Mouse (Mus musculus) midbrain, embryonic 16.5 days (tissue): ENCODE data around the gene Ciz1. TPM values are rescaled to one million over a fixed set of nuclear protein-coding genes. Genes with fewer than 3 reads are reported as not detected.

Source experiments
- ATAC-seq: fragments of 200-750 bp; cut with Nextera tagmentation; 2 replicates; pipeline ENCODE4 v1.8.0; 2017; ENCODE audit warnings: moderate TSS enrichment
- H3K27ac ChIP-seq: fragments of 300-500 bp; sonication (generic); 2 replicates; pipeline ENCODE4 v1.5.1; 2014; ENCODE audit warnings: mild to moderate bottlenecking, low read length, mixed read lengths
- H3K27me3 ChIP-seq: fragments of 300-500 bp; sonication (generic); 2 replicates; pipeline ENCODE4 v1.6.1; 2014; ENCODE audit warnings: low read depth, low read length, mixed read lengths; ENCODE audit not compliant: control insufficient read depth, insufficient read depth
- H3K36me3 ChIP-seq: fragments of 300-500 bp; sonication (generic); 2 replicates; pipeline ENCODE4 v1.6.1; 2014; ENCODE audit warnings: mild to moderate bottlenecking, low read length, moderate library complexity, mixed read lengths; ENCODE audit not compliant: control insufficient read depth, insufficient read depth
- H3K4me1 ChIP-seq: fragments of 300-500 bp; sonication (generic); 2 replicates; pipeline ENCODE4 v1.6.1; 2014; ENCODE audit warnings: mild to moderate bottlenecking, low read length, mixed read lengths; ENCODE audit not compliant: control insufficient read depth, insufficient read depth
- H3K4me2 ChIP-seq: fragments of 300-500 bp; sonication (generic); 2 replicates; pipeline ENCODE4 v1.6.1; 2014; ENCODE audit warnings: mild to moderate bottlenecking, low read length, mixed read lengths
- H3K4me3 ChIP-seq: fragments of 300-500 bp; sonication (generic); 2 replicates; pipeline ENCODE4 v1.5.1; 2014; ENCODE audit warnings: low read depth, mild to moderate bottlenecking, low read length, moderate library complexity, mixed read lengths
- H3K9ac ChIP-seq: fragments of 300-500 bp; sonication (generic); 2 replicates; pipeline ENCODE4 v1.6.1; 2014; ENCODE audit warnings: low read depth, low read length, mixed read lengths
- H3K9me3 ChIP-seq: fragments of 300-500 bp; sonication (generic); replicated peaks from 2 replicates; pipeline ENCODE4 v1.6.1; 2014; ENCODE audit warnings: mild to moderate bottlenecking, low read length, mixed read lengths; ENCODE audit not compliant: control insufficient read depth, poor library complexity, severe bottlenecking
- WGBS: fragments of 180-500 bp; shearing (Covaris S2); extraction: QIAGEN DNeasy Blood & Tissue Kit; methylation state at CpG from one replicate; pipeline ENCODE4 v1.1.7; 2014; 5-methylcytosine and 5-hydroxymethylcytosine counted together
- polyA plus RNA-seq: library from polyadenylated mRNA; unstranded; fragments of >200 nt; fragmentation: Nextera tagmentation; extraction: Ambion mirVana; gene quantifications from 2 replicates; pipeline ENCODE4 v1.2.1, GENCODE M21; 2015

Gene Ciz1
- 56.3 and 58.7 TPM in 2 replicates for polyA plus RNA-seq

GRCm38 (mm10) chr2:32352151-32353006, at the start of gene Ciz1:
TSS of gene Ciz1 (plus strand) at chr2:32352327.
- Histone ChIP-seq H3K27me3 (no peaks in the 10 kb centered on the region), H3K27ac (peak within 1 kb of the TSS; percentile 98), H3K4me1 (peaks cover 24% of the 10 kb centered on the region), H3K9ac (peak within 1 kb of the TSS; percentile 92), H3K4me3 (peak within 1 kb of the TSS; percentile 78), H3K9me3 (no peaks in the 10 kb centered on the region), H3K4me2 (peak within 1 kb of the TSS; percentile 69), H3K36me3 (no peaks in the 10 kb centered on the region)
- ATAC-seq, result peak; percentile 73
- WGBS, result under 1% methylated on average over 42 of the region's 52 CpGs

- Histone ChIP-seq H3K36me3 (peaks cover 50% of the 10 kb centered on the region), H3K9ac (no peak overlapping the region), H3K4me2 (no peak overlapping the region), H3K27me3 (no peaks in the 10 kb centered on the region), H3K9me3 (no peaks in the 10 kb centered on the region), H3K4me1 (no peaks in the 10 kb centered on the region), H3K4me3 (no peak overlapping the region), H3K27ac (no peak overlapping the region)
- WGBS, result 94% methylated on average over 9 of the region's 10 CpGs
- no peak for ATAC-seq
Measured at GRCm38 (mm10) chr2:32302952-32303351, 49.2 kb upstream of the Ciz1 start.

- peaks cover 49% of the 10 kb centered on the region for H3K36me3 ChIP-seq
- WGBS, result 51% methylated on average over 8 of the region's 8 CpGs
- H3K9me3 ChIP-seq, result no peaks in the 10 kb centered on the region
- H3K27me3 ChIP-seq, result no peaks in the 10 kb centered on the region
- no peak overlapping the region for H3K4me3 ChIP-seq
- H3K4me1 ChIP-seq, result no peaks in the 10 kb centered on the region
- H3K4me2 ChIP-seq, result no peak overlapping the region
- no peak for ATAC-seq
- no peak overlapping the region for H3K9ac ChIP-seq
- H3K27ac ChIP-seq, result no peak overlapping the region
Measured at GRCm38 (mm10) chr2:32304145-32304832, 47.8 kb upstream of the Ciz1 start.

- ATAC-seq, result no peak
- Histone ChIP-seq H3K36me3 (peaks cover 57% of the 10 kb centered on the region), H3K27ac (no peak overlapping the region), H3K4me2 (no peak overlapping the region), H3K9me3 (no peaks in the 10 kb centered on the region), H3K9ac (no peak overlapping the region), H3K4me1 (no peaks in the 10 kb centered on the region), H3K27me3 (no peaks in the 10 kb centered on the region), H3K4me3 (no peak overlapping the region)
- WGBS, result 85% methylated on average over 5 of the region's 5 CpGs
Measured at GRCm38 (mm10) chr2:32305668-32306067, 46.5 kb upstream of the Ciz1 start.

- no peak overlapping the region for H3K27ac ChIP-seq
- no peak overlapping the region for H3K4me2 ChIP-seq
- H3K36me3 ChIP-seq, result peaks cover 57% of the 10 kb centered on the region
- H3K9me3 ChIP-seq, result no peaks in the 10 kb centered on the region
- no peak overlapping the region for H3K9ac ChIP-seq
- no peaks in the 10 kb centered on the region for H3K27me3 ChIP-seq
- H3K4me1 ChIP-seq, result no peaks in the 10 kb centered on the region
- 78% methylated on average over 9 of the region's 9 CpGs for WGBS
- H3K4me3 ChIP-seq, result no peak overlapping the region
- no peak for ATAC-seq
Measured at GRCm38 (mm10) chr2:32306176-32306575, 46.0 kb upstream of the Ciz1 start.

GRCm38 (mm10) chr2:32307247-32307798, 44.8 kb upstream of the Ciz1 start:
- peaks cover 4% of the 10 kb centered on the region; the same call in 1 of the 2 replicates for H3K4me1 ChIP-seq
- H3K4me2 ChIP-seq, result no peak overlapping the region
- H3K9me3 ChIP-seq, result no peaks in the 10 kb centered on the region
- H3K27ac ChIP-seq, result no peak overlapping the region
- WGBS, result 82% methylated on average over 6 of the region's 6 CpGs
- peaks cover 57% of the 10 kb centered on the region for H3K36me3 ChIP-seq
- no peak overlapping the region for H3K4me3 ChIP-seq
- H3K27me3 ChIP-seq, result no peaks in the 10 kb centered on the region
- no peak overlapping the region for H3K9ac ChIP-seq
- no peak for ATAC-seq

GRCm38 (mm10) chr2:32307941-32308760, 44.0 kb upstream of the Ciz1 start:
- Histone ChIP-seq H3K27me3 (no peaks in the 10 kb centered on the region), H3K27ac (no peak overlapping the region), H3K36me3 (peaks cover 55% of the 10 kb centered on the region), H3K4me1 (peaks cover 4% of the 10 kb centered on the region; the same call in 1 of the 2 replicates), H3K9ac (no peak overlapping the region), H3K4me3 (no peak overlapping the region), H3K4me2 (no peak overlapping the region), H3K9me3 (no peaks in the 10 kb centered on the region)
- WGBS, result 45% methylated on average over 8 of the region's 8 CpGs
- 0 out of 2 replicates have a peak, but pooled peaks have one; percentile 23 for ATAC-seq

- peaks cover 4% of the 10 kb centered on the region; the same call in 1 of the 2 replicates for H3K4me1 ChIP-seq
- H3K36me3 ChIP-seq, result peaks cover 48% of the 10 kb centered on the region
- H3K9ac ChIP-seq, result no peak overlapping the region
- no peak overlapping the region for H3K4me2 ChIP-seq
- ATAC-seq, result no peak
- H3K9me3 ChIP-seq, result no peaks in the 10 kb centered on the region
- no peak overlapping the region for H3K4me3 ChIP-seq
- H3K27me3 ChIP-seq, result no peaks in the 10 kb centered on the region
- H3K27ac ChIP-seq, result no peak overlapping the region
- WGBS, result 91% methylated on average over 16 of the region's 16 CpGs
Measured at GRCm38 (mm10) chr2:32308870-32309568, 43.1 kb upstream of the Ciz1 start.
